Mouse (Mus musculus): ENCODE measurements around the gene Usmg5. TPM values are rescaled to one million over a fixed set of nuclear protein-coding genes. Genes with fewer than 3 reads are reported as not detected.

Gene Usmg5
- total RNA-seq (2023), result 199 to 228 TPM (median 203 TPM) in 4 replicates

GRCm38 (mm10) chr19:47090550-47091156 lies at the start of gene Usmg5, which contains the start of gene Pdcd11:
Gene Usmg5, minus strand, starts transcription at chr19:47090647.
Gene Pdcd11, plus strand, starts transcription at chr19:47090768.

GRCm38 (mm10) chr19:47137771-47138421 lies 47.4 kb upstream of the Usmg5 start, which contains the start of gene Calhm2:
Gene Calhm2, minus strand, starts transcription at chr19:47138294.

GRCm38 (mm10) chr19:47067096-47067882 lies 23.2 kb downstream of the Usmg5 start, which contains the start of gene Taf5:
Gene Taf5, plus strand, starts transcription at chr19:47067746.

GRCm38 (mm10) chr19:47050271-47051032 lies 40.0 kb downstream of the Usmg5 start, which contains the start of gene Pcgf6:
Gene Pcgf6, minus strand, starts transcription at chr19:47050906.

Other genes starting within 250 kb of the Usmg5 start
- gene Ina, start 75.9 kb downstream of the Usmg5 start, total RNA-seq (2023), result not detected in 4 replicates
- 82.4 to 109 TPM (median 95.3 TPM) in 4 replicates for gene Nt5c2, start 75.5 kb downstream of the Usmg5 start, total RNA-seq (2023)
- gene Pcgf6, start 39.7 kb downstream of the Usmg5 start, total RNA-seq (2023), result 18.3 to 23.0 TPM (median 21.5 TPM) in 4 replicates
- gene Taf5, start 22.9 kb downstream of the Usmg5 start, total RNA-seq (2023), result 12.3 to 12.6 TPM (median 12.4 TPM) in 4 replicates
- gene Pdcd11, start 121 bp upstream of the Usmg5 start, total RNA-seq (2023), result 48.0 to 54.7 TPM (median 53.3 TPM) in 4 replicates
- 42.7 to 48.6 TPM (median 43.9 TPM) in 4 replicates for gene Calhm2, start 47.6 kb upstream of the Usmg5 start, total RNA-seq (2023)
- gene Calhm1, start 53.6 kb upstream of the Usmg5 start, total RNA-seq (2023), result not detected in 4 replicates
- not detected in 4 replicates for gene Calhm3, start 67.1 kb upstream of the Usmg5 start, total RNA-seq (2023)
- 0.58 TPM in 1 of 4 replicates, not detected in the others for gene Neurl1a, start 88.2 kb upstream of the Usmg5 start, total RNA-seq (2023)